Mouse (Mus musculus): ENCODE results near the gene 4930522H14Rik.

4930522H14Rik gene

GRCm38 (mm10) chr4:109531111-109531510, at the start of gene 4930522H14Rik:
4930522H14Rik (minus strand) TSS chr4:109531297.
- in situ Hi-C loops (cut with MboI; ENCODE audit: unreplicated experiment in 2 of 2), result no loop called here

DNA sequence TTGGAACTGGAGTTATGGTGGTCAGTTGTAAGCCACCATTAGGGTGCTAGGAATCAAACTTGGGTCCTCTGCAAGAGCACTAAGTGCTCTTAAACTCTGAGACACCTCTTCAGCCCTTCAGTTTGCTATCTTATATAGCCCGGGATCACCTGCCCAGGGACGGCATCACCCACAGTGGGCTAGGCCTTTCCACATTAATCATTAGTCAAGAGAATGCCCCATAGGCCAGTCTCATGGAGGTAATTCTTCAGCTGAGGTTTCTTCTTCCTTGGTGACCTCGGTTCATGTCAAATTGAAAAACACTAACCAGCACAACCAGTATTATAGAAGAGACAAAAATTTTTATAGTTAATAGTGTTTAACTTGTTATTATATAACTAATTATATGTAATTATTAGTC, 47.3 kb upstream of the 4930522H14Rik start:
- in situ Hi-C loops (cut with MboI; ENCODE audit: unreplicated experiment in 2 of 2), result loop anchor here (5.0 to 10.0 kb wide), 4 partner anchors 124 to 439 kb away; no protein-coding TSS in a partner anchor

GRCm38 (mm10) chr4:109576933-109577332, 45.8 kb upstream of the 4930522H14Rik start:
- in situ Hi-C loops (cut with MboI; ENCODE audit: unreplicated experiment in 2 of 2), result loop anchor here (5.0 to 10.0 kb wide), 4 partner anchors 125 to 440 kb away; no protein-coding TSS in a partner anchor

GRCm38 (mm10) chr4:109574845-109575244, 43.7 kb upstream of the 4930522H14Rik start:
- in situ Hi-C loops (cut with MboI; ENCODE audit: unreplicated experiment in 2 of 2), result loop anchor here (5.0 to 10.0 kb wide), 4 partner anchors 127 to 442 kb away; no protein-coding TSS in a partner anchor

- in situ Hi-C loops (cut with MboI; ENCODE audit: unreplicated experiment in 2 of 2), result loop anchor here in 1 of 2 experiments (10.0 kb wide), 1 partner anchor 140 kb away; no protein-coding TSS in a partner anchor
Observed at GRCm38 (mm10) chr4:109574331-109574730, 43.2 kb upstream of the 4930522H14Rik start.

DNA sequence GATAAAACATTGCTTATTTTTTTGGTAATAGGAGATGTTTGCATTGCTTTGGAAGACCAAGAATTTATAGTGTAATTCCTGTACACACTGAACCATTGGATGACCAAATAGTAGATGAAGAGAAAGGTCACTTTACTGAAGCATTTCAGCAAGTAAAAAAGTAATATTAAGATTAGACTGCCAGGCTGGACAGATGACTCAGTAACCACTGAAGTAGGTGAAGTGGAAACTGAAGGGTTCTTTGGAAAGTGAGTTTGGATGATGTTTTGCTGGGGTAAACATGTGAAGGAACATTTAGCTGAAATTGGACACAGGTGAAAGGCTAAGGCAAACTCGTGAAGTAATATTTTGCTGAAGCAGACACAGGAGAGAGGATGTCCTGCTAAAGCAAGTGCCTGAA, 41.5 kb upstream of the 4930522H14Rik start:
- in situ Hi-C loops (cut with MboI; ENCODE audit: unreplicated experiment in 2 of 2), result loop anchor here in 1 of 2 experiments (10.0 kb wide), 1 partner anchor 138 kb away; no protein-coding TSS in a partner anchor

DNA sequence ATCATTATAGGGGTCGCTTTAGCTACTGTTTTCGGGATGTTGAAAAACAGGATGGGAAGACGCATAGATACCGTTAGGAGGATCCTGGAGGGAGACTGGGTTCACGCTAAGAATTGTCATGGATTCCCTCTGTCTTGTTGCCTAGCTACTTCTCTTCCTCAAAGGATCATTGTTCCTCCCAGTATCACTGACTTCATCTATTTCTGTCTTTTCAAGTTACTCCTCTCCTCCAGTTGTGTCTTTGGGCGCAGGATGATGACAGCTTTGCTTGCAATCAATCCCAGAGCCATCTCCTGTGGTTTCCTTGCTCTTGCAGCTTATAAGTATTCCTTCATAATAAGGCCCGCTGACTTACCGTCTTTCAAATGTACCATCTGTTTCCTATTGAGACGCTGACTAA, 38.3 kb upstream of the 4930522H14Rik start:
- in situ Hi-C loops (cut with MboI; ENCODE audit: unreplicated experiment in 2 of 2), result no loop called here

GRCm38 (mm10) chr4:109568959-109569358, 37.9 kb upstream of the 4930522H14Rik start:
- in situ Hi-C loops (cut with MboI; ENCODE audit: unreplicated experiment in 2 of 2), result no loop called here

DNA sequence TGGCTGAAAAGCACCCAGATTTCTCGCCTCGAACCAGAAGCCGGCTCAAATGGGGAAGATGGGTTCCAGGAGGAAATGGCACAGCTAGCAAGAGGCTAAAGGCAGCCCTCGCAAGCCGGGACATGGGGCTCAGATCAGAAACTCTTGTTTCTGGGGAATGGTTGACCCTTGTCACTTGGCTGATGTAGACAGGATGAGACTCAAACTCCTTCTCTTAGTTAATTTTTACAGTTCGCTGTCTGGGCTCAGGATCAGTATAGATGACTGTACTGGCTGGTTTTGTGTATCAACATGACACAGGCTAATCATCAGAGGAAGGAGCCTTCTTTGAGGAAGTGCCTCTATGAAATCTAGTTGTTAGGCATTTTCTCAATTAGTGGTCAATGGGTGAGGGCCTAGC, 33.6 kb upstream of the 4930522H14Rik start:
- in situ Hi-C loops (cut with MboI; ENCODE audit: unreplicated experiment in 2 of 2), result no loop called here

DNA sequence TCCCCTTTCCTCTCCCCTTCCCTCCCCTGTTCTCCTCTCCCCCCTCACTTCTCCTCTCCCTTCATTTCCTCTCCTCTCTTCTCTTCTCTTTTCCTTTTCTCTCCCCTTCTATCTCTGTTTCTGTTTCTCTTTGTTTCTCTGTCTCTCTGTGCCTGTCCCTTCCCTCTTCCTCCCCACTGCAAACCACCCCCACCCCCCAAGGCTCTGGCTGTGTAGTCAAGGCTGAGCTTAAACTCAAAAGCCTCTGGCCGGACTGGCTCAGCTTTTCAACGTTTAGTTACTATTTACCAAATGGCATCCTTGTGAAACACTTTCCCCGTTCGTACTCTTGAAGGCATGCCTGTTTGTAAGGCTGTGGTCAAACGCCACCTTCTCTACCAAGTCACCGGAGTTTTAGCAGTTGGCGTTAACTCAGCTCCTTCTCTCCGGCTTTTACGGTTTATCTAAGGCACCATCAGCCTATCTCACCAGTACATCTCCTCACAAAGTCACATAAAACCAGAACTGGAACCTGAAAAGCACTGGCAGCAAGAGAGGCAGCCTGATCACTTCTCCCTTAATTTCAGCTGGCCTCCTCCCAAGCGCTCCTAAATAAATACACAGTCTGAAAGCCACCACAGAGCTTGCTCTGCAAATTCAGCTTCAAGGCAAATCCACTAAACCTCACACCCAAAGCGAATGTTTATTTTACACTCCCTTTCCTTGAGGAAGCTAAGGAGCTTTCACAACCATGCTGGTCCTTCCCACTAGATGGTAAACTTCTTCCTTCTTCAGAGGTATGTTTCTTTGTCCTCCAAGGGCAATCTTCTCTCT, 19.4 kb upstream of the 4930522H14Rik start:
- in situ Hi-C loops (cut with MboI; ENCODE audit: unreplicated experiment in 2 of 2), result no loop called here

DNA sequence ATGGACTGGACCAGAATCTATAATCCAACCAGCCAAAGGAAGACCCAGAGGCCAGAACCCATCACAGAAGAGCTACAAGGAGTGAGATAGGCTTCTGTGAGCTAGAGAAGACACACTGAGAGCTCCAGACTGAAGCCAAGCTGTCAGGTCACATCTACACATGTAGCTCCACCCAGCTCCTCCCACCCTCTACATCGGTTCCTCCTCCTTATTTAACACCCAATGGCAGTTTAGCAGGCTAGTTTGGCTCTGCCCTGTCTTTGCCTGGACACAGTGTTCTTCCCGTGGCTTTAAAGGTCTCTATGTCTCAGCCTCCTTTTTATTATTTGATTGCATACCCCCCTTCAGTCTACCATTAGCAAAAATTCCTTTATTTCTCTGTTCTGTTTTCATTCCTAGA, 16.2 kb upstream of the 4930522H14Rik start:
- in situ Hi-C loops (cut with MboI; ENCODE audit: unreplicated experiment in 2 of 2), result no loop called here

- in situ Hi-C loops (cut with MboI; ENCODE audit: unreplicated experiment in 2 of 2), result no loop called here
Observed at GRCm38 (mm10) chr4:109546538-109546937, 15.4 kb upstream of the 4930522H14Rik start.

GRCm38 (mm10) chr4:109530245-109530816, 766 bp downstream of the 4930522H14Rik start:
- in situ Hi-C loops (cut with MboI; ENCODE audit: unreplicated experiment in 2 of 2), result no loop called here

GRCm38 (mm10) chr4:109504885-109505284, 26.2 kb downstream of the 4930522H14Rik start:
- in situ Hi-C loops (cut with MboI; ENCODE audit: unreplicated experiment in 2 of 2), result loop anchor here (5.0 to 10.0 kb wide), 4 partner anchors 68 to 520 kb away; no protein-coding TSS in a partner anchor

- in situ Hi-C loops (cut with MboI; ENCODE audit: unreplicated experiment in 2 of 2), result no loop called here
Observed at GRCm38 (mm10) chr4:109498476-109498875, 32.6 kb downstream of the 4930522H14Rik start.

DNA sequence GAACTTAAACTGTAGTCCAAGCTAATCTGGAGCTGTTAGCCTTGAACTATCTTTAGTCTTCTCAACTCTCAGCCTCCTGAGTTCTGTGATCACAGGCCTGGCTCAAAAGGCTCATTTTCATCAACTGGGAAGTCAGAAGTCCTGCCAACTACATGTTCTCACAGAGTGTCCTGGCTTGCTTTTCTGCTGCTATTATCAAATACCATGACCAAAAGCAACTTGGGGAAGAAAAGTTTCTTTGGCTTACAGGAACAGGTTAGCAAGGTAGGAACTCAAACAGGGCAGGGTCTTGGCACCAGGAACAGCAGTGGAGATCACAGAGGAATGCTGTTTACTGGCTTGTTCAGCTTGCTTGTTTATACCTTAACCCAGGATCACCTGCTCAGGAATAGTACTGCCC, 37.5 kb downstream of the 4930522H14Rik start:
- in situ Hi-C loops (cut with MboI; ENCODE audit: unreplicated experiment in 2 of 2), result no loop called here

GRCm38 (mm10) chr4:109488812-109489211, 42.3 kb downstream of the 4930522H14Rik start:
- in situ Hi-C loops (cut with MboI; ENCODE audit: unreplicated experiment in 2 of 2), result no loop called here

DNA sequence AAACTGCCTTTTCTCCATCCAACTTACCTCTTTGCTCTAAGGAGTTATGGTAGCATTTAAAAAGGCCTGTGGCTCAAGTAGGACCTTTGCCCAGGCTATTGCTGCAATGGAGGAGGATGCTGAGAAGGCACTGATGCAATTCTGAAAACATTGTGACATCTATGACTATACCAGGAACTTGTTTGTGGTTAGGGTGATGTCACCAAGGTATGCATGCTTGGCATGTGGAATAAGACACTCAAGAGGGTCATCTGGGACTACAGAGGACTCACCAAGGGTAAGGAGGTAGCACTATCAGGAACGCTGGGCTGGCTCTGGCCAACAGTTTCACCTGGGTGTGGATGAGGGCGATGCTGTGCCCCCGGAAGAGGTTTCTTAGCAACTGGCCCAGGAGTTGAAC, 46.5 kb downstream of the 4930522H14Rik start, which contains the start of gene Rnf11:
Rnf11 (minus strand) TSS at position 108 of the 400 bp plus-strand sequence.
- in situ Hi-C loops (cut with MboI; ENCODE audit: unreplicated experiment in 2 of 2), result no loop called here

DNA sequence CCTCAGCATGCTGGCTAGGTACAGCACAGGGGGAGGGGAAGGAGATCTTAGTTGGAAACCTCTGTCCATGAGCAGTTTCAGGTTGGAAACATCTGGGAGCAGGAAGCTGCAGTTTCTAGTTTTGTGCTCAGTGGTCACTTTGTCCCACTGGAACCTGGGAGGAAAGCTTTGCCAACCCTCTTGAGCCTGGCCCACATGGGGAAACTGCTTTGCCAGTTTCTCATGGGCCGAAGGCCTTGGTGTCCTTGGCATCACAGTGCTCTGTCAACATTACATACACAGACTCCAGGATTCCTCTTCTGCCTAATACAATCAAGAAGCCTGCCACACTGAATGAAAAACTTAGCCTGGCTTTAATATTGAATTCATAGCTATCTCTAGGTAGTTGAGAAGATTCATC, 48.4 kb downstream of the 4930522H14Rik start:
- in situ Hi-C loops (cut with MboI; ENCODE audit: unreplicated experiment in 2 of 2), result no loop called here

GRCm38 (mm10) chr4:109481424-109481823, 49.7 kb downstream of the 4930522H14Rik start:
- in situ Hi-C loops (cut with MboI; ENCODE audit: unreplicated experiment in 2 of 2), result no loop called here

- in situ Hi-C loops (cut with MboI; ENCODE audit: unreplicated experiment in 2 of 2), result no loop called here
Observed at GRCm38 (mm10) chr4:109477454-109477853, 53.6 kb downstream of the 4930522H14Rik start.
